Mouse (Mus musculus): ENCODE results near the gene Srxn1. TPM values are rescaled to one million over a fixed set of nuclear protein-coding genes. Genes with fewer than 3 reads are reported as not detected.

Gene Srxn1
- polyA plus RNA-seq (2012; rRNA removed): 4.2 and 9.5 TPM in 2 replicates

DNA sequence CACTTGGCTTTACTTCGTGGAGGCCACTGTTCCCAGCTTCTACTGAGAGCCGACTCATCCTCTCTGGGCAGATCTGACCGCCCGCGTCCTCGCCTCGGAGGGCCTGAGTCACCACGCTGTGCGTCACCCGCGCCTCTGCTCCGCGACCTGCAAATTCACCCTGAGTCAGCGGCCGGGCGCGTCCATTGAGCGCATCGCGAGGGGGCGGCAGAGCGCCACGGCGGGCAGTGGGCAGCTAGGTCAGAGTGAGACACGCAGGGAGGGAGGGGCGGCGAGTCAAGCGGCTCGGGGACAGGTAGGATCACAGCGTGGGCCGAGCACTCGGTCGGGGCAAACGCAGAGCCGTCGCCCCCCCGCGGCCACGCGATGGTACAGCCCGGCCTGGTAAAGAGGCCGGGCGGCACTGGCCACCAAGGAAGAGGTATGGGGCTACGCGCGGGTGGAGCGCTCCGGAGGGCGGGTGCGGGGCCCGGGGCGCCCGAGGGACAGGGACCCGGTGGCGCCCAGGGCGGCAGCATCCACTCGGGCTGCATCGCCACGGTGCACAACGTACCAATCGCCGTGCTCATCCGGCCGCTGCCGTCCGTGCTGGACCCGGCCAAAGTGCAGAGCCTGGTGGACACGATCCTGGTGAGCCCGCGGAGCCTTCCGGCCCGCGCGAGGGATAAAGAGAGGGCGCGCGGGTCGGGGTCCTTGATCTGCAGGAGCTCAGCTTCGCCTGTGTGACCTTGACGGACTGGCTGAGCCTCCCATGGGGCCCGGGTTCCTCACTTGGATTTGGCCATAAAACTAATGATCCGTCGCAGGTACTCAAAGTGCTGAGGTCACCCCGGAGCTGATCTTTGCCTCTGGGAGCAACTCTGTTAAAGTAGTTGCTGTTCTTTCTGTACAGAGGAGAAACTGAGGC is at the start of gene Srxn1:
TSS of gene Srxn1 (plus strand) at position 199 of the 907 bp plus-strand sequence.

DNA sequence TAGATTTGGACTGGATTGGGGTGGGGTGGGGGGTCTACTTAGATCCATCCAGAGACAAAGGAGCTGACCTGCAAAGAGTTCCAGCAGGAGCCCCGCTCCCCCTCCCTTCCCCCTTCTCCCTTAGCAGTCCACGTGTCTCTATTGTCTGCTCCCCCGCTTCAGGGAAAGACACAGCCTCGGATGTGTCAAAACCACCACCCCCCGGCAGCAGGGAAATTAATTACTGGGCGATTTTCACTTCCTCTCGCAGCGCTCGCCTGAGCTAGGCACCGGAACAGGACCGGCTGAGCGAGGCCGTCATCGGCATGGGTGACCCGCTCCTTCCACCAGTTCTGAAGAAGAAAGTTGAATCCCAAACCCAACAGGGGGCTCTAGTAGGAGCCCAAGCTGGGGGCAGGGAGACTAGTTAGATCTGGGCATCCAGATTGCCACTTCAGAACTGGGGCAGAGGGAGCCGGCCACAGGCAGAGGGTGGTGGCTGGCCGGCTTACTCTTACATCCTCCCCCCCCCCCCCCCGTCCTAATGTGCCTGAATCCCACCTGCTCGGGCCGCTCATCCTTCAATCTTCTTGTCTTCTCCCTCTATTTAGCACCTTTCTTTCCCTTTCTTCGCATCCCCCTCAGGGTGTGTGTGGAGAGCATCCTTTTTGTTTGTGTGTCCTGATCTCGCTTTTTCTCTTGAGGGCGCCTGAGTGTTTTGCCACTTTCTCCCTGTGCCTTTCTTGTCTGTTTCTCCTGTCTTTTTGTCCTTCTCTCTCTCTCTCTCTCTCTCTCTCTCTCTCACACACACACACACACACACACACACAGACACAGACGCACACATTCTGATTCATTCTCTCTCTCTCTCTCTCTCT is 24.4 kb upstream of the Srxn1 start, which contains the start of gene Scrt2:
TSS of gene Scrt2 (plus strand) at position 845 of the 857 bp plus-strand sequence.

DNA sequence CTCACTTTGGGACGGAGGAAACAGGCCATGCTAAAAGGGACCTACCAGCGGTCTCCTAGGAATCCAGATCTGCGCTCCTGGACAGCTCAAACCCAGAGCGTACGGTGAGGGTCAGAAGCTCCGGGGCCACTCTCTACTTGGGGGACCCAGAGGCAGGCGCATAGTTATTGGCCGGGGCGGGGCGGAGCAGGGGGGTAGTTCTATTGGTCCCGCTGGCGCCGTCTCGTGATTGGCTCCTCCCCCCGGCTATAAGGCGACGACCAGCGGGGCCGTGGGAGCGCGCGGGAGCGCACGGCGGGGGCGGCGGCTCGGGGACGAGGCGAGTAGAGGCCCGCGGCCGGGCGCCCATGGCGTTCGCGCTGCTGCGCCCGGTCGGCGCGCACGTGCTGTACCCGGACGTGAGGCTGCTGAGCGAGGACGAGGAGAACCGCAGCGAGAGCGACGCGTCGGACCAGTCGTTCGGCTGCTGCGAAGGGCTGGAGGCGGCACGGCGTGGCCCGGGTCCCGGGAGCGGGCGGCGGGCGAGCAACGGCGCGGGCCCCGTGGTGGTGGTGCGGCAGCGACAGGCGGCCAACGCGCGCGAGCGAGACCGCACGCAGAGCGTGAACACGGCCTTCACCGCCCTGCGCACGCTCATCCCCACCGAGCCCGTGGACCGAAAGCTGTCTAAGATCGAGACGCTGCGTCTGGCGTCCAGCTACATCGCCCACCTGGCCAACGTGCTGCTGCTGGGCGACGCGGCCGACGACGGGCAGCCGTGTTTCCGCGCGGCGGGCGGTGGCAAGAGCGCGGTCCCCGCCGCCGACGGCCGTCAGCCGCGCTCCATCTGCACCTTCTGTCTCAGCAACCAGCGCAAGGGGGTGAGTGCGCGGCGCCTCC is 38.2 kb downstream of the Srxn1 start, which contains the start of gene Tcf15:
TSS of gene Tcf15 (plus strand) at position 283 of the 879 bp plus-strand sequence.

Other genes with a start within 250 kb of the Srxn1 start
- gene Angpt4, start 194.3 kb upstream of the Srxn1 start, polyA plus RNA-seq (2012; rRNA removed): 0.14 and 0.19 TPM in 2 replicates
- gene Fam110a, start 125.3 kb upstream of the Srxn1 start, polyA plus RNA-seq (2012; rRNA removed): 4.7 and 4.8 TPM in 2 replicates
- 0.37 TPM in 2 replicates for gene Slc52a3, start 109.0 kb upstream of the Srxn1 start, polyA plus RNA-seq (2012; rRNA removed)
- gene Scrt2, start 24.0 kb upstream of the Srxn1 start, polyA plus RNA-seq (2012; rRNA removed): not detected in 2 replicates
- gene Tcf15, start 38.0 kb downstream of the Srxn1 start, polyA plus RNA-seq (2012; rRNA removed): 0.12 and 0.19 TPM in 2 replicates
- 21.7 TPM in 2 replicates for gene Csnk2a1, start 121.3 kb downstream of the Srxn1 start, polyA plus RNA-seq (2012; rRNA removed)
- gene Tbc1d20, start 188.3 kb downstream of the Srxn1 start, polyA plus RNA-seq (2012; rRNA removed): 11.9 and 12.3 TPM in 2 replicates
- gene Rbck1, start 227.1 kb downstream of the Srxn1 start, polyA plus RNA-seq (2012; rRNA removed): 43.3 and 47.3 TPM in 2 replicates
- 2.0 and 2.2 TPM in 2 replicates for gene Trib3, start 238.5 kb downstream of the Srxn1 start, polyA plus RNA-seq (2012; rRNA removed)